Mouse (Mus musculus) urinary bladder, postnatal 4 days (tissue): Measurements from ENCODE around the gene Cd93.

ENCODE experiments used
- DNase-seq, 2 experiments: peaks; one replicate each; pipeline ENCODE4 v3.0.0; 2021 to 2022; ENCODE audit warnings: low spot score in 2 of 2

Gene Cd93

DNA sequence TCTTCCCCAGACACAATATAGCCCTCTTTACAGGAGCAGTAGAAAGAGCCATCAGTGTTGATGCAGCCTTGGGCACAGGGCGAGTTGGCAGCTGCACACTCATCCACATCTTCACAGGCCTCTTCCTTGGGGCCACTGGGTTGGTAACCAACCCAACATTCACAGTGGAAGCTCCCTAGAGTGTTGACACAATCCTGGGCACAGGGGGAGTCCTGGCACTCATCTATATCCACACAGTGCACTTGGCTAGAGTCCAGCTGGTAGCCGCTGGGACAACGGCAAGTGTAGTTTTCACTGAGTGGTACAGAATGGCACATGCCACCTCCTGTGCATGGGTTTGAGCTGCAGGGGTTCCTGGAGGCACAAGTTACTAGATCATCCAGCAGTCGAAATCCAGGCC, 1.2 kb downstream of the Cd93 start:
- DNase-seq: no peak

- DNase-seq: no peak
Observed at GRCm38 (mm10) chr2:148441421-148441820, 1.9 kb downstream of the Cd93 start.

GRCm38 (mm10) chr2:148439691-148440276, 3.6 kb downstream of the Cd93 start:
- no peak for DNase-seq

GRCm38 (mm10) chr2:148436285-148436684, 7.1 kb downstream of the Cd93 start:
- no peak for DNase-seq

DNA sequence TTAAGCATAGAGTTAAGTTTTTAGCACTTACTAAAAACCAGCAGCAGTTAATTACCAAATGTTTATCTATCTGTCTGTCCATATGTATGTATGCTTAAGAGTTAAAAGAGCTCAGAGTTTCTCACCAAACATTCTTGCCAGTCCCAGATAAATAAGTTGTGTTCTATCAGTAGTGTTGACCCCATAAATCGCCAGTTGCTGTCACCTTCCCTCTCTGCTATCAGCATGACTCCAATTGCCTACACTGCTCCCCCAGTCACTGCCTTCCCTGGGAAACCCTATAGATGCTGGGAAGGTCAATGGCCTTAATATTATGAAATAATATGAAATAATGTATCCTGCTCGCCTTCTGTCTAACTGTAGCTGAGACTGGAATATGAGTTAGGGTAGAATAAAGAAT, 11.0 kb downstream of the Cd93 start:
- DNase-seq: no peak

DNA sequence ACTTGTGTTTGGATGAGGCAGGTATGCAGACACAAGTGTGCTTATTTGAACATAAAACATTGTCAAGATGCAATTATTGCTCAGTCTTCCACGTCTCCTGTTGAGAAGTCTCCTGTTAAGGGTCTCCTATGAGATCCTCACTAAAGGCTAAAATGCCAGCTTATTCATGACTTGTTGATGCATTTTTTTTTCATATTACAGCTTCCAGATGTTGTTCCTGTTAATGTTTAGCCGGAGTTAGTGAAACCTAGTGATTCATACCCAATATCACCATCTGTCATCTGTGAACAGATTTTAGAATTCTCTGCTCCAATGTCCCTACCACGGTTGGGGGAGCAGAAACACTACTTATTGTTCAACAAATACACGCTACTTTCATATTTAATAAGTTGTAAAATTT, 12.4 kb downstream of the Cd93 start:
- no peak for DNase-seq

DNA sequence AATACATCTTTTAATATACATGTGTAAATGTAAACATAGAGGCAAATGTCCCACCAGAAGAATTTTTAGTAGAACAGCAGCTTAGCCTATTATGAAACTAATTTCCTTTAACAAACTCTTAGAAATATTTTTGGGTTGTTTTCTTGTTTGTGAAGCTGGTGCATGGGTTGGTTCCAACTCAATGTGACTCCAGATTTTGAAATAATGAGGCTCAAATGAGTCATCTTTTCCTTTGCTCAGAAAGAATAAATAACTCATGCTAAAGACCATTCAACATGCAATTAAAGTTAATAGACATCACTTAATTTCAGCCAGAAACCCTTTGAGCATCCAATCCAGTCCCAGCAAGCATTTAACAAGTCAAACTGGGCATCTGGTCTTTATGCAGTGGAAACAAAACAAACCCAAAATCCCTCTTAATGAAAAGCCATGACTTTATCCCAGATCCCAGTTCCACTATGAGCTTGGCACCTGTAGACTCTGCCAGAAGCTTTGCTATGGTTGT, 14.3 kb downstream of the Cd93 start:
- DNase-seq: no peak

DNA sequence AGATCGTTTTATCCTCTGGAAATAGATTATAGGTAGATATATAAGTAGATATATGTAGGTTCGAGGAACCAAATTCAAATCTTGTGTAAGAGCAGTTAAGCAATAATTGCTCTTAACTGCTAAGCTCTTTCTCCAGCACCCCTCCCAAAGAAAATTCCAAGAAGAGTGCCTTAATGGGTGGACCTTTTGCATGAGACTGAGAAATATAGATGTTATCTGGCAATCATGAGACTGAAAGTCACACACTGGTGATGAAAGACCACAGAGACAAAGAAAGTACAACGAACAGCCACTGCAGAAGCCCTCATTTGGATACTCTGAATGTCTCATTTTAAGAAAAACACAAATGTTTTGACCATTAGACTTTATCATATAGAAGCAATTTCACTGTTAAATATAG, 14.8 kb downstream of the Cd93 start:
- DNase-seq: no peak

DNA sequence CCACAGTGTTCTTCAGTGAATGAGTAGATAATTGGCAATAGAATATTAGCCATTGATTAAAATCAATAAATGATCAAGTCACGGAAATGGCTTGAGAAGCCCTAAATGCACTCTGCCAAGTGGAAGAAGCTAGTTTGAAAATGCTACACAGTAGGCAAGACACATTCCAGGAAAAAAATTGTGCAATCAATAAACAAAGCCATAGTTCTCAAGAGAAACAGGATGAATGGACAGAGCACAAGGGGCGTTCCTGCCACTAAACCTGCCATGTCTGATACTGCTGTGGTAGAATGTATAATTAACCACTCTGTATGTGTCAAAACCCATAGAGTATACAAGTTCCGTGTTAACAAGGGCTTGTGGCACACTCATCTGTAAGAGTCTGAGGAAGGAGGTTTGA, 15.8 kb downstream of the Cd93 start:
- DNase-seq: no peak

- no peak for DNase-seq
Observed at GRCm38 (mm10) chr2:148425709-148426382, 17.5 kb downstream of the Cd93 start.

GRCm38 (mm10) chr2:148421706-148422105, 21.7 kb downstream of the Cd93 start:
- DNase-seq: no peak

- DNase-seq: no peak
Observed at GRCm38 (mm10) chr2:148421112-148421511, 22.3 kb downstream of the Cd93 start.

GRCm38 (mm10) chr2:148419776-148420175, 23.6 kb downstream of the Cd93 start:
- no peak for DNase-seq

DNA sequence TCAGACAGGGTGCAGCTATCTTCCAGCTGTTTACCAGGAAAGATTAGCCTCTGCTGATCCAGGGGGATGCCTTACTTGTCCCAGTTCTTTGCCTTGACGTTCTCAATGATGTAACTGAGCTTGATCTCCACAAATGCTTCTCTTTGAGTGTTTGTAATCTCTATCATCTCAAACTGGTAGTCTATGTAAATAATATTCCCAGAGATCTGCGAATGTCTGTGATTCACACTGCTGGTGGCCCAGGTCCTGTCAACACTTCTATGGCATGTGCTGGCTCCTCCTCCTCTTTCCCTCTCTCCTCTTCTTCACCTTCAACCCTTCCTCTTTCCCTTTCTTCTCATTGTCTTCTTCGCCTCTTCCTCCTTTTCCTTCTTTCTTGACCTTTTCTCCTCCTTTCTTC, 24.2 kb downstream of the Cd93 start:
- DNase-seq: no peak

GRCm38 (mm10) chr2:148409821-148410220, 33.5 kb downstream of the Cd93 start:
- DNase-seq: no peak

DNA sequence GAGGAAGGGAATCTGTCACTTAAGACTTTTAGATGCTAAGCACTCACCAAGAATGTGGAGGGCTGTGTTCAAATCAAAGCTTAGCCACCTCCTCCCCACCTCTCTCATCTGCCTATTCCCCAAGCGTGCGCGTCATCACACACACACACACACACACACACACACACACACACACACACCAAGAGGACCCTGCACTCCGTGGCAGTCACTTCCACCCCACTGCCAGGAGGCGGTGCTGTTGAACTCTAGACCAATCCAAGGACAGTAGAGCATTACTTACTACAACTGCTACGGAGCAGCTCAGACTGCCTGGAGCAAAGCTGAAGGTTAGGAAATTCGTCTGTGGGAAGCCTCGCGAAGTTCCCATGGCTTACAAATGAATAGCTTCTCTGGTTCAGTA, 34.2 kb downstream of the Cd93 start:
- peak; percentile 82 to 85 for DNase-seq

GRCm38 (mm10) chr2:148408761-148409120, 34.6 kb downstream of the Cd93 start:
- no peak for DNase-seq

- peak; percentile 68 to 77 for DNase-seq
Observed at GRCm38 (mm10) chr2:148407870-148408760, 35.2 kb downstream of the Cd93 start, which contains the start of gene Thbd. Thbd (minus strand) TSS chr2:148408188.

GRCm38 (mm10) chr2:148406971-148407869, 36.1 kb downstream of the Cd93 start:
- DNase-seq: peak in 1 of 2 experiments; percentile 69

GRCm38 (mm10) chr2:148406160-148406970, 37.0 kb downstream of the Cd93 start:
- no peak for DNase-seq

GRCm38 (mm10) chr2:148404906-148405305, 38.5 kb downstream of the Cd93 start:
- no peak for DNase-seq
